18 mouse cellular contexts compared by ENCODE assay signal in genomic region chr7:139974307-139974706, GRCm38 (mm10). TPM values are rescaled to one million over a fixed set of nuclear protein-coding genes. Genes with fewer than 3 reads are reported as not detected.
DNase-seq lines count a peak whose midpoint lies in the region; ATAC-seq and TF ChIP-seq lines count a peak whose summit lies in the region.
"Had no signal": no experiment of that assay in that cellular context is flagged by ENCODE, and none has a peak within 500 bp of the region (broad histone marks: within the 10 kb centered on the region; RNA-seq: fewer than 3 reads in every experiment).

No protein-coding gene starts in this region.

- H3K4me1 ChIP-seq in liver, postnatal 0 days (ENCODE audit: insufficient read depth): peaks cover 10% of the 10 kb centered on the region
- H3K4me1 ChIP-seq in liver, embryonic 11.5 days (replicated peaks; ENCODE audit: control insufficient read depth, insufficient read depth, low read length): no peaks in the 10 kb centered on the region
- peaks cover 23% of the 10 kb centered on the region for H3K4me1 ChIP-seq in bone marrow, adult 2 months (ENCODE audit: control insufficient read depth, insufficient read depth, low read length)
- 0 out of 2 replicates have a peak, but pooled peaks cover 4% of the 10 kb centered on the region for H3K4me1 ChIP-seq in kidney, embryonic 14.5 days (ENCODE audit: control insufficient read depth, insufficient read depth, low read length)

- DNase-seq in liver, postnatal 0 days: peak; percentile 45
- no peak for DNase-seq in liver, embryonic 11.5 days (ENCODE audit: low spot score)
- DNase-seq in CD4-positive helper T cell, adult 2 months (ENCODE audit: low read depth, low spot score): peak; percentile 76
- DNase-seq in monocyte, adult 2 months (ENCODE audit: low read depth in 1 of 2, low spot score in 2 of 2): peak; percentile 66 to 71
- no peak for DNase-seq in heart, postnatal 36 days
- DNase-seq in gastrocnemius, postnatal 36 days: no peak
- DNase-seq: cerebellum, adult 9-10 months; gastrocnemius, postnatal 25 days; kidney, postnatal 36 days; right cerebral cortex, postnatal 14 days had no signal

- H3K27ac ChIP-seq in liver, postnatal 0 days (ENCODE audit: low read depth): peak overlapping the region; percentile 84
- H3K27ac ChIP-seq in liver, embryonic 11.5 days (ENCODE audit: low read depth, low read length): no peak overlapping the region
- H3K27ac ChIP-seq in bone marrow, adult 2 months (ENCODE audit: control insufficient read depth, insufficient read depth, low read depth, low read length, poor library complexity): peak overlapping the region; percentile 99
- H3K27ac ChIP-seq in kidney, embryonic 14.5 days (ENCODE audit: low read depth, low read length): no peak overlapping the region
- H3K27ac ChIP-seq: embryonic facial prominence, embryonic 12.5 days; forebrain, embryonic 13.5 days had no signal

- 35% methylated on average over 10 of the region's 10 CpGs for WGBS in liver, postnatal 0 days (ENCODE audit: insufficient replicate concordance)
- 60% methylated on average over 10 of the region's 10 CpGs for WGBS in liver, embryonic 11.5 days
- WGBS in bone marrow, adult 2 months: 1% methylated on average over 10 of the region's 10 CpGs
- WGBS in kidney, embryonic 14.5 days: 87% methylated on average over 10 of the region's 10 CpGs

- TF ChIP-seq POLR2A in bone marrow, adult 2 months (IDR thresholded peaks at IDR 0.05; ENCODE audit: borderline replicate concordance, control insufficient read depth, low read depth, low read length): no peak

- H3K36me3 ChIP-seq in liver, postnatal 0 days (replicated peaks; ENCODE audit: insufficient read depth, low read length): no peaks in the 10 kb centered on the region
- no peaks in the 10 kb centered on the region for H3K36me3 ChIP-seq in liver, embryonic 11.5 days (ENCODE audit: control insufficient read depth, insufficient read depth, low read length)
- no peaks in the 10 kb centered on the region for H3K36me3 ChIP-seq in kidney, embryonic 14.5 days (ENCODE audit: control insufficient read depth, insufficient read depth, low read length)
- H3K36me3 ChIP-seq: embryonic facial prominence, embryonic 12.5 days had no signal

- H3K4me3 ChIP-seq in liver, postnatal 0 days (ENCODE audit: low read depth, low read length): no peak overlapping the region
- no peak overlapping the region for H3K4me3 ChIP-seq in liver, embryonic 11.5 days (ENCODE audit: low read depth, low read length)
- no peak overlapping the region for H3K4me3 ChIP-seq in bone marrow, adult 2 months (replicated peaks; ENCODE audit: control insufficient read depth, low read depth, low read length)
- no peak overlapping the region for H3K4me3 ChIP-seq in kidney, embryonic 14.5 days (ENCODE audit: low read length)
- H3K4me3 ChIP-seq: embryonic facial prominence, embryonic 12.5 days; forebrain, embryonic 13.5 days had no signal

- no peak for TF ChIP-seq CTCF in liver, postnatal 0 days (IDR thresholded peaks at IDR 0.05; ENCODE audit: low read depth)
- no peak for TF ChIP-seq CTCF in bone marrow, adult 2 months (IDR thresholded peaks at IDR 0.05; ENCODE audit: control insufficient read depth, insufficient read depth, low read length)

- H3K27me3 ChIP-seq in liver, postnatal 0 days (ENCODE audit: insufficient read depth, low read length): no peaks in the 10 kb centered on the region
- peaks cover 3% of the 10 kb centered on the region; the same call in 1 of the 2 replicates for H3K27me3 ChIP-seq in liver, embryonic 11.5 days (replicated peaks; ENCODE audit: control insufficient read depth, insufficient read depth, low read length)
- no peaks in the 10 kb centered on the region for H3K27me3 ChIP-seq in kidney, embryonic 14.5 days (ENCODE audit: control insufficient read depth, insufficient read depth, low read length)
- H3K27me3 ChIP-seq: embryonic facial prominence, embryonic 12.5 days had no signal

- intact Hi-C loops in heart, postnatal 36 days (cut with DNase I): no loop called here
- intact Hi-C loops in gastrocnemius, postnatal 36 days (cut with DNase I): no loop called here

- H3K9ac ChIP-seq in liver, postnatal 0 days (replicated peaks): no peak overlapping the region
- H3K9ac ChIP-seq in liver, embryonic 11.5 days (ENCODE audit: low read depth, low read length): no peak overlapping the region
- no peak overlapping the region for H3K9ac ChIP-seq in kidney, embryonic 14.5 days (ENCODE audit: low read depth, low read length)
- H3K9ac ChIP-seq: embryonic facial prominence, embryonic 12.5 days; forebrain, embryonic 13.5 days had no signal

- no peaks in the 10 kb centered on the region for H3K9me3 ChIP-seq in liver, postnatal 0 days (ENCODE audit: low read length)
- H3K9me3 ChIP-seq in liver, embryonic 11.5 days (ENCODE audit: control insufficient read depth, low read length): no peaks in the 10 kb centered on the region
- no peaks in the 10 kb centered on the region for H3K9me3 ChIP-seq in kidney, embryonic 14.5 days (ENCODE audit: control insufficient read depth, low read length)
- H3K9me3 ChIP-seq: embryonic facial prominence, embryonic 12.5 days; forebrain, embryonic 13.5 days had no signal

- no peak overlapping the region for H3K4me2 ChIP-seq in liver, postnatal 0 days (ENCODE audit: low read depth, low read length)
- no peak overlapping the region for H3K4me2 ChIP-seq in liver, embryonic 11.5 days
- no peak overlapping the region for H3K4me2 ChIP-seq in kidney, embryonic 14.5 days (replicated peaks; ENCODE audit: low read depth, low read length)
- H3K4me2 ChIP-seq: embryonic facial prominence, embryonic 12.5 days; forebrain, embryonic 13.5 days had no signal

- peak; percentile 33; the same call in 1 of the 2 replicates for ATAC-seq in liver, postnatal 0 days
- ATAC-seq in liver, embryonic 11.5 days (replicated peaks; ENCODE audit: low FRiP score): no peak
- no peak for ATAC-seq in kidney, embryonic 14.5 days (ENCODE audit: low FRiP score, low TSS enrichment)
- ATAC-seq: forebrain, embryonic 13.5 days had no signal

- TF ChIP-seq EP300 in liver, postnatal 0 days (IDR thresholded peaks at IDR 0.05; ENCODE audit: low read depth): 0 out of 2 replicates have a peak, but pooled peaks have one; percentile 32

RNA-seq across cellular contexts. Expression of gene 6430531B16Rik, which starts 4.2 kb away (rescaled TPM):
- not detected in 2 replicates for polyA plus RNA-seq in liver, postnatal 0 days (2015; fragmentation: Nextera tagmentation; extraction: Ambion mirVana)
- polyA plus RNA-seq in liver, embryonic 11.5 days (2014; fragmentation: Nextera tagmentation; extraction: Ambion mirVana): not detected in 2 replicates
- not detected in 2 replicates for polyA plus RNA-seq in bone marrow, adult 2 months (2011; ENCODE audit: insufficient read depth, insufficient read length, low replicate concordance, missing spikeins)
- total RNA-seq in heart, postnatal 36 days (2021): not detected
- total RNA-seq in gastrocnemius, postnatal 36 days (2021): not detected
- 0.34 and 0.55 TPM in 2 replicates for polyA plus RNA-seq in kidney, embryonic 14.5 days (2014; fragmentation: Nextera tagmentation; extraction: Ambion mirVana)
- total RNA-seq: gastrocnemius, postnatal 25 days had no signal
- polyA plus RNA-seq: intestine, embryonic 14.5 days had no signal

RNA-seq across cellular contexts. Expression of gene Adam8, which starts 18.1 kb away (rescaled TPM):
- 1.2 and 1.8 TPM in 2 replicates for polyA plus RNA-seq in liver, postnatal 0 days (2015; fragmentation: Nextera tagmentation; extraction: Ambion mirVana)
- polyA plus RNA-seq in liver, embryonic 11.5 days (2014; fragmentation: Nextera tagmentation; extraction: Ambion mirVana): 1.1 and 1.4 TPM in 2 replicates
- 17.9 and 55.1 TPM in 2 replicates for polyA plus RNA-seq in bone marrow, adult 2 months (2011; ENCODE audit: insufficient read depth, insufficient read length, low replicate concordance, missing spikeins)
- under 1 TPM; 0.49 to 0.61 TPM for total RNA-seq in heart, postnatal 36 days (2021)
- under 1 TPM; 0.74 to 0.89 TPM for total RNA-seq in gastrocnemius, postnatal 36 days (2021)
- polyA plus RNA-seq in kidney, embryonic 14.5 days (2014; fragmentation: Nextera tagmentation; extraction: Ambion mirVana): 0.85 and 1.6 TPM in 2 replicates

RNA-seq across cellular contexts. Expression of gene Utf1, which starts 30.7 kb away (rescaled TPM):
- polyA plus RNA-seq in liver, postnatal 0 days (2015; fragmentation: Nextera tagmentation; extraction: Ambion mirVana): not detected in 2 replicates
- not detected in 2 replicates for polyA plus RNA-seq in liver, embryonic 11.5 days (2014; fragmentation: Nextera tagmentation; extraction: Ambion mirVana)
- 13.7 TPM in 1 of 2 replicates, not detected in the other for polyA plus RNA-seq in bone marrow, adult 2 months (2011; ENCODE audit: insufficient read depth, insufficient read length, low replicate concordance, missing spikeins)
- not detected for total RNA-seq in heart, postnatal 36 days (2021)
- not detected for total RNA-seq in gastrocnemius, postnatal 36 days (2021)
- polyA plus RNA-seq in kidney, embryonic 14.5 days (2014; fragmentation: Nextera tagmentation; extraction: Ambion mirVana): 0.23 TPM in 1 of 2 replicates, not detected in the other
- total RNA-seq: gastrocnemius, postnatal 25 days; left cerebral cortex, adult 18-20 months had no signal
- polyA plus RNA-seq: forebrain, embryonic 13.5 days; heart, postnatal 0 days; intestine, embryonic 14.5 days; neural tube, embryonic 14.5 days had no signal

Comparison
In these comparisons a context has a peak if more than half of its experiments do, and no peak if none do; other contexts are left out.
1. DNase-seq: peak in liver, postnatal 0 days (single experiment), CD4-positive helper T cell, adult 2 months (single experiment) and monocyte, adult 2 months (2 of 2); none in liver, embryonic 11.5 days (single experiment), heart, postnatal 36 days (0 of 2) and gastrocnemius, postnatal 36 days (0 of 2).
2. H3K27ac ChIP-seq: peak in liver, postnatal 0 days (single experiment) and bone marrow, adult 2 months (single experiment); none in liver, embryonic 11.5 days (single experiment) and kidney, embryonic 14.5 days (single experiment).